Mouse (Mus musculus): ENCODE measurements around the gene Gtf3c5.

DNA sequence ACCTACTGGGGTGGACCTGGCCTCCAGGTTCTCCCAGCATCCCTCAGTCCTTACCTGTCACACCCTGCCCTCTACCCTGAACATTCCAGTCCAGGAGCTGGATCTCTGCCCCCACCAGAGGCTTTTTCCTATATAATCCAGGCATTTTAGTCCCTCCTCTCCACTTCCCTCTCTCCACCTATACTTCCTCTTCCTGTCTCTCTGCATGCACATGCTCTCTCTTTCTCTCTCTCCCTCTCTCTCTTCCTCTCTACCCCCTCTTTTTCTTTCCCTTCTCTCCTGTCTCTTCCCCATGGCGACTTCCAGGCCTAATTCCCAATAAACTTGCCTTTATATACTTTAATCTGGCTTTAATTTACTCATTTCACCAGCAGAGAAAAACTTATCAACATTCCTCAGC is 5.0 kb upstream of the Gtf3c5 start:
- TF ChIP-seq CTCF (IDR thresholded peaks at IDR 0.05; ENCODE audit: low read depth, low read length) (no peak), POLR2A (IDR thresholded peaks at IDR 0.05; ENCODE audit: extremely low read depth, insufficient read depth, low read length) (no peak)
